Mouse (Mus musculus): Measurements from ENCODE around the gene Tmem253.

Gene Tmem253

GRCm38 (mm10) chr14:52015445-52016100 is at the start of gene Tmem253:
TSS of gene Tmem253 (plus strand) at chr14:52015658.
- no peak for DNase-seq

- no peak for DNase-seq
Observed at GRCm38 (mm10) chr14:51967400-51967799, 48.1 kb upstream of the Tmem253 start.

GRCm38 (mm10) chr14:51979252-51979651 is 36.2 kb upstream of the Tmem253 start:
- no peak for DNase-seq

- no peak for DNase-seq
Observed at GRCm38 (mm10) chr14:51983251-51983650, 32.2 kb upstream of the Tmem253 start.

- peak in 1 of 2 experiments; percentile 7 for DNase-seq
Observed at GRCm38 (mm10) chr14:51983855-51984246, 31.6 kb upstream of the Tmem253 start.

- DNase-seq: peak; percentile 41 to 43
Observed at GRCm38 (mm10) chr14:51984247-51985231, 30.9 kb upstream of the Tmem253 start, which contains the start of gene Arhgef40. TSS of gene Arhgef40 (plus strand) at chr14:51984719.

GRCm38 (mm10) chr14:51985301-51986152 is 29.9 kb upstream of the Tmem253 start:
- peak; percentile 19 for DNase-seq

GRCm38 (mm10) chr14:51986153-51986505 is 29.3 kb upstream of the Tmem253 start:
- DNase-seq: no peak

- DNase-seq: no peak
Observed at GRCm38 (mm10) chr14:51987177-51987576, 28.3 kb upstream of the Tmem253 start.

- DNase-seq: no peak
Observed at GRCm38 (mm10) chr14:51988731-51989130, 26.7 kb upstream of the Tmem253 start.

- DNase-seq: no peak
Observed at GRCm38 (mm10) chr14:51989461-51989970, 25.9 kb upstream of the Tmem253 start.

GRCm38 (mm10) chr14:51994453-51994852 is 21.0 kb upstream of the Tmem253 start:
- DNase-seq: no peak

GRCm38 (mm10) chr14:51995219-51995871 is 20.1 kb upstream of the Tmem253 start:
- DNase-seq: no peak

GRCm38 (mm10) chr14:51996231-51996841 is 19.1 kb upstream of the Tmem253 start:
- DNase-seq: no peak

GRCm38 (mm10) chr14:51996866-51997265 is 18.6 kb upstream of the Tmem253 start:
- DNase-seq: no peak

- no peak for DNase-seq
Observed at GRCm38 (mm10) chr14:51997483-51997882, 18.0 kb upstream of the Tmem253 start.

- DNase-seq: peak; percentile 34 to 37
Observed at GRCm38 (mm10) chr14:52003981-52004495, 11.4 kb upstream of the Tmem253 start.

- no peak for DNase-seq
Observed at GRCm38 (mm10) chr14:52005141-52005540, 10.3 kb upstream of the Tmem253 start.

- DNase-seq: no peak
Observed at GRCm38 (mm10) chr14:52005616-52006015, 9.8 kb upstream of the Tmem253 start.

- no peak for DNase-seq
Observed at GRCm38 (mm10) chr14:52006241-52006640, 9.2 kb upstream of the Tmem253 start.

GRCm38 (mm10) chr14:52006771-52007170 is 8.7 kb upstream of the Tmem253 start:
- no peak for DNase-seq

Measured in B cell, adult 2 months (primary cell).